Mouse (Mus musculus) liver, embryonic 14.5 days (tissue): ENCODE measurements around the gene Ssh2. TPM values are rescaled to one million over a fixed set of nuclear protein-coding genes. Genes with fewer than 3 reads are reported as not detected.

Experiments used
- ATAC-seq: fragments of 200-750 bp; cut with Nextera tagmentation; 2 replicates; pipeline ENCODE4 v1.8.0; 2017; ENCODE audit warnings: moderate number of reproducible peaks, mild to moderate bottlenecking, moderate library complexity; ENCODE audit not compliant: insufficient read depth
- DNase-seq, 3 experiments: peaks; one replicate each; pipeline ENCODE4 v3.0.0-alpha.2; 2012 to 2013; ENCODE audit warnings: low read depth in 3 of 3, low spot score in 3 of 3
- H3K27ac ChIP-seq: fragments of 300-500 bp; sonication (generic); 2 replicates; pipeline ENCODE4 v1.5.1; 2014; ENCODE audit warnings: moderate library complexity, mild to moderate bottlenecking, control low read depth, inconsistent platforms
- H3K27me3 ChIP-seq: fragments of 300-500 bp; sonication (generic); 2 replicates; pipeline ENCODE4 v1.6.1; 2014; ENCODE audit warnings: mild to moderate bottlenecking, low read length, moderate library complexity; ENCODE audit not compliant: control insufficient read depth, insufficient read depth
- H3K36me3 ChIP-seq: fragments of 300-500 bp; sonication (generic); replicated peaks from 2 replicates; pipeline ENCODE4 v1.6.1; 2014; ENCODE audit warnings: low read depth; ENCODE audit not compliant: control insufficient read depth, insufficient read depth
- H3K4me1 ChIP-seq, 2 experiments: fragments of 200-500 bp in 1 of 2; fragments of 300-500 bp in 1 of 2; sonication (generic) in 1 of 2; replicated peaks; 2 replicates each; pipeline ENCODE4 v1.6.1; 2012 to 2014; ENCODE audit warnings: antibody characterized with exemption in 1 of 2, inconsistent platforms in 1 of 2, low read length in 1 of 2; ENCODE audit not compliant: control insufficient read depth in 2 of 2, insufficient read depth in 2 of 2
- H3K4me2 ChIP-seq: fragments of 300-500 bp; sonication (generic); 2 replicates; pipeline ENCODE4 v1.6.1; 2014; ENCODE audit warnings: low read depth, mild to moderate bottlenecking, control low read depth, moderate library complexity
- H3K4me3 ChIP-seq, 2 experiments: fragments of 200-500 bp in 1 of 2; fragments of 300-500 bp in 1 of 2; sonication (generic) in 1 of 2; 2 replicates each; pipeline ENCODE4 v1.5.1; 2012 to 2014; ENCODE audit warnings: low read depth in 2 of 2, low read length in 2 of 2, mild to moderate bottlenecking in 2 of 2, control low read depth in 1 of 2, inconsistent platforms in 1 of 2, moderate library complexity in 1 of 2; ENCODE audit not compliant: insufficient read depth in 1 of 2
- H3K9ac ChIP-seq: fragments of 300-500 bp; sonication (generic); replicated peaks from 2 replicates; pipeline ENCODE4 v1.6.1; 2014; ENCODE audit warnings: mild to moderate bottlenecking, control low read depth, moderate library complexity
- H3K9me3 ChIP-seq: fragments of 300-500 bp; sonication (generic); 2 replicates; pipeline ENCODE4 v1.6.1; 2016; ENCODE audit warnings: low read length, mixed read lengths; ENCODE audit not compliant: control insufficient read depth
- CTCF ChIP-seq: IDR thresholded peaks from 2 replicates; pipeline ENCODE4 v1.5.1; 2016; ENCODE audit warnings: antibody characterized with exemption, low read depth, control low read depth
- EP300 ChIP-seq: IDR thresholded peaks from 2 replicates; pipeline ENCODE4 v1.6.1; 2016; ENCODE audit warnings: antibody characterized with exemption, low read depth
- WGBS: fragments of 180-500 bp; shearing (Covaris S2); extraction: QIAGEN DNeasy Blood & Tissue Kit; methylation state at CpG from one replicate; pipeline ENCODE4 v1.1.7; 2014; ENCODE audit not compliant: insufficient replicate concordance; 5-methylcytosine and 5-hydroxymethylcytosine counted together
- polyA plus RNA-seq, 2 experiments: library from polyadenylated mRNA; depleted of rRNA in 1 of 2; stranded (reverse) in 1 of 2; unstranded in 1 of 2; fragments of >200 nt; fragmentation: Nextera tagmentation in 1 of 2; extraction: Ambion mirVana in 1 of 2; gene quantifications; 2 replicates each; pipeline versions ENCODE4 v1.2.1 to v1.2.3; 2012 to 2014

The Ssh2 gene
- polyA plus RNA-seq, 2 experiments, result 2.5 to 3.6 TPM

DNA sequence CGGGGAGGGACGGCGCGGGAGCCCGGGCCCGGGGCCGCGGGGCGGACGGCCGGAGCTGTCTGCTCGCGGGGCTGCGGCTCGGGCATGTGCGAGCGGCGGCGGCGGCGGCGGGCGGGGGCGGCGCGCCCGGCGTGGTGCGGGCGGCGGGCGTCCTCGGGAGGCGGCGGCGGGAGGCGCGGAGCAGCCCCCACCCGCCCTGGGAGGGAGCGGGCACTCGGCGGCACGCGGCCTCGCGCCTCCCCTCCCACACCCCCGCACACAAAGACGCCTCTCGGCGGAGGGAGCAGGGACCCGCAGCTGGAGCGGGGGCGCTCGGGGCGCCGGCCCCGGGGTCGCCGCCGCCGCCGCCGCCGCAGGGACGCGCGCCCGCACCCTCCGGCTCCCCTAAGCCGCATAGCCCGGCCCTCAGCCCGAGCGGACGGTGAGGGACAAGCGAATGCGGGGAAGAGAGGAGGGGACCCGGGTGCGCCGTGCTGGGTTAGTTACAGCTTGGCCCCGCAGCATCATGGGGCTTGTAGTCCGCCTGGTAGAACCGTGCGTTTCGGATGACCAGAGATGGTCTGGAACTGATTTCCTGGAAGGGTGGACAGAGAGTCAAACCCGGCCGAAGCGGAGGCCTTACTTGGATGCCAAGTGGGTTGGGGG is 273.6 kb downstream of the Ssh2 start, which contains the start of gene Ankrd13b:
Ankrd13b (minus strand) TSS at position 88 of the 645 bp plus-strand sequence.
- no peak for DNase-seq
- Histone ChIP-seq H3K36me3 (no peaks in the 10 kb centered on the region), H3K4me2 (peak within 1 kb of the TSS; percentile 93), H3K27me3 (peaks cover 25% of the 10 kb centered on the region), H3K4me1 (peaks cover 7 to 21% of the 10 kb centered on the region in 2 experiments; a peak in 3 of 4 replicates), H3K4me3 (peak within 1 kb of the TSS; percentile 55 to 72), H3K27ac (no peak within 1 kb of the TSS), H3K9me3 (no peaks in the 10 kb centered on the region), H3K9ac (peak within 1 kb of the TSS; percentile 57)
- WGBS, result under 1% methylated on average over 57 of the region's 87 CpGs
- ATAC-seq, result no peak
- no peak for TF ChIP-seq CTCF
- TF ChIP-seq EP300, result no peak

- no peak overlapping the region for H3K27ac ChIP-seq
- H3K4me1 ChIP-seq, result peaks cover 7 to 25% of the 10 kb centered on the region in 2 experiments; a peak in 3 of 4 replicates
- no peaks in the 10 kb centered on the region for H3K9me3 ChIP-seq
- no peak overlapping the region for H3K9ac ChIP-seq
- DNase-seq (no peak), ATAC-seq (no peak)
- no peak overlapping the region; the same call in 1 of the 2 replicates for H3K4me2 ChIP-seq
- peaks cover 25% of the 10 kb centered on the region for H3K27me3 ChIP-seq
- 60% methylated on average over 6 of the region's 6 CpGs for WGBS
- H3K36me3 ChIP-seq, result no peaks in the 10 kb centered on the region
- TF ChIP-seq CTCF (no peak), EP300 (no peak)
- H3K4me3 ChIP-seq, result no peak overlapping the region
Observed at GRCm38 (mm10) chr11:77490451-77490850, 274.4 kb downstream of the Ssh2 start.

- Histone ChIP-seq H3K9ac (no peak overlapping the region), H3K4me2 (peak overlapping the region; percentile 82), H3K27ac (no peak overlapping the region), H3K4me1 (peaks cover 7 to 25% of the 10 kb centered on the region in 2 experiments; a peak in 3 of 4 replicates), H3K36me3 (no peaks in the 10 kb centered on the region), H3K9me3 (no peaks in the 10 kb centered on the region), H3K4me3 (peak overlapping the region; percentile 18 to 20), H3K27me3 (peaks cover 25% of the 10 kb centered on the region)
- WGBS, result under 1% methylated on average over 13 of the region's 13 CpGs
- TF ChIP-seq EP300 (no peak), CTCF (peak; percentile 98)
- ATAC-seq (peak; percentile 40), DNase-seq (peak; percentile 54 to 68 (median 59))
Observed at GRCm38 (mm10) chr11:77491123-77491501, 275.0 kb downstream of the Ssh2 start.

DNA sequence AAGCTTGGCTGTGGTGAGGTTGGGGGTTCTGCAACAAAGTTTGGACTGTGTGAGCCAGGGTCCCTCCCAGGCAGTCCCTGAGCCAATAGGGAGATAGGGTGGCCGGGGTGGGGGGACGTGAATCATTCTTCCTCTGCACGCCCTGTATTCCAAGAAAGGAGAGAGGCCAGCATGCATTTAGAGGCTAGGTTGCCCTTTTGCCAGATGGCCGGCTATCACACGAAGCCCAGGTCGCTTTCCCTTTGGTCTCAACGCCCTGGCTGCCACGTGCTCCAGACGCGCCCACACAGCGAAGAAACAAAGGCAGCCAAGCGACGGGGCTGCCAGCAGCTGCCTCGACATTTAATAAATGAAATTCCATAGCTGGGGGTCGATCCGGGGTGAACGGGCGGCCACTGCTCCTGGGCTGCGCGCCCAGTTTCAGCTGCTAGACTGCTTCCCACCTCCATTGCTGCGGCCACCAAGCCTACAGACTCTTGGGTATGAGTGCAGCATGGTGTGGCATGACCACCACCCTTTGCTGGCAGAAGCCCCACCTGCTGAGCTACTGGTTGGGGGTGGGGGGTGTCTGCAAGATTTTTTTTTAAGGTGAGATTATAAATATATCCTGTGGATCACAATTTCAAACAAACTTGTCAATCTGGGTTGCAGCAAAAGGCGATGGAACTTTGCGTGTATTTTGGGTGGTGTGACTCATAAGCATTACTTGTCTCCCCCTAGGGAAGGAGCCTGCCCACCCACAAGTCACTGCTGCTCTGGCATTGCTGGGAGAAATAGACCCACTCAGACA is 275.6 kb downstream of the Ssh2 start:
- H3K27ac ChIP-seq, result no peak overlapping the region

More for the DNA sequence above, 275.6 kb downstream of the Ssh2 start:
- ATAC-seq (peak; percentile 19; the same call in 1 of the 2 replicates), DNase-seq (no peak)
- Histone ChIP-seq H3K36me3 (no peaks in the 10 kb centered on the region), H3K9ac (peak overlapping the region; percentile 71), H3K4me1 (peaks cover 7 to 27% of the 10 kb centered on the region in 2 experiments; a peak in 3 of 4 replicates), H3K4me2 (peak overlapping the region; percentile 82), H3K4me3 (peak overlapping the region; percentile 31 to 82), H3K9me3 (no peaks in the 10 kb centered on the region), H3K27me3 (peaks cover 25% of the 10 kb centered on the region)
- TF ChIP-seq EP300 (no peak), CTCF (no peak)
- 1% methylated on average over 23 of the region's 23 CpGs for WGBS
